Mouse (Mus musculus): ENCODE measurements around the gene Smagp.
"Not testable (repeated sequence)": the region's sequence is repeated elsewhere in the genome, so short reads cannot be mapped to it uniquely, and the experiment has no call there.

The Smagp gene

GRCm38 (mm10) chr15:100627287-100627686 is 9.5 kb downstream of the Smagp start:
- DNase-seq, result no peak

DNA sequence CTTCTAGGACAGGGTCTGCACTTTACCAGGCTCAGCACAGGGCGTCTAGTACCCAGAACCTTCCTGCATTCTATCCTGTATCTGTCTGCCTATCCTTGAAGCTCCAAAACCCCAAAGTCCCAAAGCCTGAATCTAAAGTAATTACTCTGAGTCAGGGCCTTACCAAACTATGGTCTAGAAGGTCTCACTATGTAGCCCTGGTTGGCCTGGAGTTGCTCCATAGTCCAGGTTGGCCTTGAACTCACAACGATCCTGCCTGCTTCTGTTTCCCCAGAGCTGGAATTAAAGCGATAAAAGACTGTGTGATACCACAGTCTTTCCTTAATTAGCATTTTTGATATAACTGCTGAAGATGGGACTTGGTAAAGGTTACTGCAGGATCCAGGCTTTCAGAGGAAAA is 12.3 kb downstream of the Smagp start:
- DNase-seq, result no peak

DNA sequence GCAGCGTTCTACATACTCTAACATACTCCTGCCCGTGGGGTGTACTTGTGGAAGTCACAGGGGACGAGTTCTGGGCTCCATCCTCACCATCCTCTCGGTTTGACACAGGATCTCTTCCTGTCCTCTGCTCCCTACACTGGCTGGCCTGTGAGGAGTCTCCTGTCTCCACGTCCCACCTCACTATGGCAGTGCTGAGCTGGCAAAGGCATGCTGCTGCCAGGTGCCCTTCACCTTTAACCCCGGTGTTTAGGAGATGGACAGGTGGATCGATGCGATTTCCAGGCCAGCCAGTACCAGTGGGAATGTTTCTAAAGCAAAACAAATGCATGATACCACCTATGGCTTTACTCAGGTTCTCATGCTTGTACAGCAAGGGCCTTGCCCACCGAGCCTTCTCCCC is 13.0 kb downstream of the Smagp start:
- no peak for DNase-seq

DNA sequence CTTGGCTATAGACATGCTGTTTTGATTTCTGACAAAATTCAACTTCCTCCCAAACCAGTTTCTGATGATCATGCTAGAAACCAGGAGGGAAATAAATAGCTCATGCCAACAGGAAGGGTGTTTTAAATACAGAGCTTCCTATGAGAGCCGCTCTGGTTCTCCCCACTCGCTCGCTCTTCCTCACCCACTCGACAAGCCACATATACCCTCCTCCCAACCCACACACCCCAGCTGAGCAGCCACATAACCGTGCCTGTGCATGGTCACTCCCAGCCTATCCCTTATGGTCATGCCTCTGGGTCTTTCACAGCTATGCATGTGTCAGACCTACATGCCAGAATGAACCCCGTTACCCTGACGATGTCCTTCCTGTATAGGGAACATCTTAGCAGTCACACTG is 14.6 kb downstream of the Smagp start:
- DNase-seq, result no peak

DNA sequence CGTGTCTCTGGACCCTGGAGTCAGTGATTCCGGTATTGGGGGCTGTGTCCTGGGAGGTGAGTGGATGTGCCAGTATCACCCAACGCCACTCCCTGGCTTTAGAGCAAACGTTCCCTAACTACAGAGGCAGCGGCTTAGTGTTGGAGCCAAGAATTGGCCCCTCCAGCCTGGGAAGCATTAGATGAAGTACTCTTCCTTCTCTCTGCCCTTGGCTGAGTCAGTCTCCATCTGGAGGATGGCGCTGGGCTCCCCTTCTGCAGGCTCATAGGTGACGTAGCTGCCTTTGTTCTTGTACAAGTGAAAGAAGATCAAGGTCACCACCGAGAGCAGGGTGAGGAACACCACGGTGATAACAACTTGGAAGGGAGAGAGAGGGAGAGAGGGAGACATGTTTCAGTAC is 15.1 kb downstream of the Smagp start:
- not testable (repeated sequence) for DNase-seq

DNA sequence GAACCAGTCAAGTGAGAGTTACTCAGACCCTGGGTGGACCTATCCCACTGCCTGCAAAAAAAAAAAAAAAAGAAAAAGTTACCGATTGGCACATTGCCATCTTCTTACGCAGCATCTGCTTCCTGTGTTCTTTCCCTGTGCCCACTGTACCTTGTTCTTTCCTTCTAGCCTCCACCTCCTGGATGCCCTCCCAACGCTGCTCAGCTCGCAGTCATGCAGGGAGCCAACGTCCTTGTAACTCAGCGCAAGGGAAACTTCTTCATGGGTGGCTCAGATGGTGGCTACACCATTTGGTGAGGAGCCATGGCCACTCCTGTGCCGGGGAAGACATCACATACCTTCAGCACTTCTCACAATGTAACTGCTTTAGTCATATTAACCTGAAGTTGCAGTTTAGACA is 17.5 kb downstream of the Smagp start:
- DNase-seq, result no peak

GRCm38 (mm10) chr15:100616221-100616620 is 20.5 kb downstream of the Smagp start:
- no peak for DNase-seq

- DNase-seq, result peak; percentile 87 to 89
Observed at GRCm38 (mm10) chr15:100615825-100616220, 20.9 kb downstream of the Smagp start.

- DNase-seq, result peak; percentile 97 to 98
Observed at GRCm38 (mm10) chr15:100614996-100615824, 21.5 kb downstream of the Smagp start, which contains the start of gene Dazap2. Gene Dazap2 (plus strand): TSS chr15:100615349.

- no peak for DNase-seq
Observed at GRCm38 (mm10) chr15:100614218-100614995, 22.3 kb downstream of the Smagp start.

DNA sequence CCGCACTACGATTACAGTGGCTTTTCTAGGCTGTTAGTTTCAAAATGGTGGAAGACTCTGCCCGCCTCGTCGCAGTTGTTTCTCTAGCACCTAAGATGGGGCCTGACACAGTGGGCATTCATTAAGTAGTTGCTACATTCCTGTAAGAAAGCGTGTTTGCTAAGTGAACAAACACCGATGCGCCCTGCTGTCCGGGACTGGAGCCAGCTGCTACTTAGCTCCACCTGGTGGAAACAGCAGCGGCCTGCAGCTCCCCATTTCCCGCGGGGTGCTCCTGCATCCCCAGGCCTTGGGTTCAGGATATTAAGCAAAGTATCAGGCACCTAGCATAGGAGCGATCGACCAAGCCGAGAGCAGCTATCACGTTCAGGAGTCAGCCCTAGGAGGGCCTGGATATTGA is 23.2 kb downstream of the Smagp start:
- DNase-seq, result peak; percentile 83 to 87

- DNase-seq, result no peak
Observed at GRCm38 (mm10) chr15:100612432-100612831, 24.3 kb downstream of the Smagp start.

DNA sequence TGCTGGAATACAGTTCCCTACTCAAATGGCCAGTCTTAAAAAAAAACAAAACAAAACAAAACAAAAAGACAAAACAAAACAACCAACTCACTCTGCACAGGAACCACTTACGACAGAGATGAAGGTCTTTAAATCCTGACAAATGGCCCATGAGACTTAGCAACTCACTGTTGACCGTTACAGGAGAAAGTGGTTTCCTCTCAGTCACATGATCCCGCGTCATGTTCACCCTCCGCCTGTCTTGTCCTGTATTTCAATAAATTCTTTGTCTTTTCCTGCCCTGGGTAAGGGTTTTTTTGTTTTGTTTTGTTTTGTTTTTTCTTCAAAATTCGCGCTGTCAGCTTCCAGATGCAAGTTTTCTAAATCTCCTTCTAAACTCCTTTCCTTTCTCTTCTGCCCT is 24.8 kb downstream of the Smagp start:
- DNase-seq, result no peak

DNA sequence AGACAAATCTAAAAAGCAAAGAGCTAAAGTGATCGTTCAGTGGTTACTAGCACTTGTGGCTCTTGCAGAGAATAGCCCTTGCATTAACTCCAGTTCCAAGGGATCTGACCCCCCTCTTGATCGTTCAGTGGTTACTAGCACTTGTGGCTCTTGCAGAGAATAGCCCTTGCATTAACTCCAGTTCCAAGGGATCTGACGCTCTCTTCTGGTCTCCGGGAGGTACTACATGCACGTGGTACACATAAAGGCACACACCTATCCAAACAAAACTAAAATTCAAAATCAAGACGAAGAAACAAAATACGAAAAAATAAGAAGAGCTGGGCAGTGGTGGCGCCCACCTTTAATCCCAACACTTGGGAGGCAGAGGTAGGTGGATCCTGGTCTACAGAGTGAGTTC is 30.1 kb downstream of the Smagp start:
- DNase-seq, result not testable (repeated sequence)

DNA sequence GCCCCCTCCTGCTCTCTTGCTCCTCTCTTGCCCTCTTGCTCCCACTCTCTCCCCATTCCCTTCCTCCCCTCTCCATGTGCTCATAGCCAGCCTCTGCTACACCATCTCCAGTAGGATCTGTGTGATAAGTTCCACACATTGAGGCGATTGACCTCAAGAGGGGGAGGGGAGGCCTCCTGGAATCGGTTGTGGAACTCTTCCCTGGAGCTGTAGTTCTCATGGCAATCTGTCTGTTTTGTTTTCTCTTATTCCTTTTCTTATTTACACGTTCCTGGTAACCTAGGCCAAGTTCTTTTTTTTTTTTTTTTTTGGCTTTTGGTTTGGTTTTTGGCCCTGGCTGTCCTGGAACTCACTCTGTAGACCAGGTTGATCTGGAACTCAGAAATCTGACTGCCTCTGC is 35.1 kb downstream of the Smagp start:
- no peak for DNase-seq

- no peak for DNase-seq
Observed at GRCm38 (mm10) chr15:100600696-100601272, 36.0 kb downstream of the Smagp start.

DNA sequence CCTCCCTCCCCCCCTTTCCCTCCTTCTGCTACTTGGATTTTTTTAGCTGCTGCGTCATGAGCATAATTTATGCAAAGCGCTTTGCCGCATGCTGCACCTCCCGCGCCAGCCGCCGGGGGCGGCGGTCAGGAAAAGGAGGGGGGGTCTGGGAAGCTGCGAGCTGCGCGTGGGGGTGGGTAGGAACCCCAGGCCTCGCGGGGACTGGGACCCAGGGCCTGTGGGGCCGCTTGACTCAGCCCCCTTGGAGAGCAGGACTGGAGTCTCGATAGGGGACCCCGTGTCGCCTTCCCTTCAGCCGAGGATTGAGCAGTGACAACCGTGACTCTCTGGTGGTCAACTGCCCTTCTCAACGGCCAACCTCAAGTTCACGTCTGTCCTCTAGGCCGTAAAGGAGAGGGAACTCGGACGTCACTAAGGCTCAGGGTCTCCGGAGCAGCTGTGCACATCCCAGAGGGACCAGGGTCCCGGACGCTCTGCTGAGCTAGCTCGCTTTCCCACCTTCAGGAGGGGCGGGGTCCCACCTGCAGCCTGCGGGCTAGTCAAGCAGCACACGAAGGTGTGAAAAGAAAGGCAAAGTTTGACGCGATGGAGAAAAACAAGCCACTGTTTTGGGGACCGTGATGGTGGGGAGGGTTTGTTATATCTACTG is 36.6 kb downstream of the Smagp start:
- DNase-seq, result peak in 1 of 2 experiments; percentile 72

DNA sequence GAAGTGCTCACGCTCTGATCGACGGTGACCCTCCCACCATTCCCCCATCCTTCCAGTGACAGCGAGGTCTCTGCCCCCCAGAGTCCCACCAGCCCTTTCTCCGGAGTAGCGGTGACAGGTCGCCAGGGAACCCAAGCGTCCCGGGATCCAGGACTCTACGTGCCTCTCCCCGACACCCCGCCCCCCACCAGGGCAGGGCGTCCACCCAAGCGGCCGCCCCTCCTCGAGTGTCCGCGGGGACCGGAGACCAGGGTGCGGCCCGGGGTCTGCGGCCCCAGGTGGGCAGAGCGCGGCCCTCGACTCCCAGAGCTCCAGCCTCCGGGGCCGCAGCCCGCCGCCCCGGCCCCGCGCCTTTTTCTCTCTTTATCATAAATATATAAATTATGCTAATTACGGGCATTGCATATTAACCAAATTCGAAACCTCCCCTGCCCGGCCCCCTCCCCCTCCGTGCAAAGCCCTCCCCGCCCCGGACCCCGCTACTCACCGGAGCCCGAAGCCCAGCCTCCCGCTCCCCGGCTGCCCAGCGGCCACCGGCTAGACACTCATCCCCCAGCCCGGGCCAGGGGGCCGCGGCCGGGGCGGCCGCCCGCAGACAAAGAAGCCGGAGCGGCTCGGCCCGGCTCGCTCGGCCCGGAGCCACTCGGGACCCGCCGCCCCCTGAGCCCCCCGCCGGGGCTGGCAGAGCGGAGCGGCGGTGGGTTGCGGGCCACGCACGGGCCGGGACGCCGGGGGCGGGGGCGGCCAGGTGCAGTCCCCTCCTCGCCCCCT is 37.3 kb downstream of the Smagp start, which contains the start of gene Pou6f1:
TSS of gene Pou6f1 (minus strand) at position 709 of the 771 bp plus-strand sequence.
- peak; percentile 55 to 59 for DNase-seq

- peak; percentile 37 to 42 for DNase-seq
Observed at GRCm38 (mm10) chr15:100598883-100599275, 37.9 kb downstream of the Smagp start.

- DNase-seq, result no peak
Observed at GRCm38 (mm10) chr15:100598287-100598882, 38.4 kb downstream of the Smagp start.

- DNase-seq, result no peak
Observed at GRCm38 (mm10) chr15:100592817-100593216, 43.9 kb downstream of the Smagp start.

DNA sequence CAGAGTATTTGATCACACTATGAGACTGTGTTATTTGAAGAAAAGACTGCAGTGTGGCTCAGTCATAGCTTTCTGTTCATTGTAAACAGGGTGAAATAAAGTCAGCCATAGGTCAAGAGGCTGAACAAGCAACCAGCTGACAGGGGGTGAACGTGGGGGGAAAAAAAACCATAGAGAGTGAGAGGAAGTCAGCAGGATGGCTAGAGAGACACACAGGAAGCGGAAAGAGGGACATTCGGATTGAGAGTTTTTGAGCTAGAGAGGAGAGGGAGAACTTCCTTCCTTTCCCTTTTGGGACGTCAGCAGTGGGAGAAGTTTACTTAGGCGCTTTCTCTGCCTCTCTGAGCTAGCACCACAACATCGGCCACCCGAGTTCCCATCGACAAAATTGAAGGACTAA is 46.3 kb downstream of the Smagp start:
- no peak for DNase-seq
